Mouse (Mus musculus) T-helper 17 cell (primary cell): ENCODE measurements around the gene Rnf152.

Experiments used
- in situ Hi-C, 2 experiments: fragments of 300-600 bp; cut with MboI, MseI; formaldehyde crosslinking; loops; 1 replicate in 1 of 2; 2 replicates in 1 of 2; pipeline ENCODE4 v1.15.1; 2025; ENCODE audit warnings: high pct_unique_total_duplicates in 2 of 2

The Rnf152 gene

DNA sequence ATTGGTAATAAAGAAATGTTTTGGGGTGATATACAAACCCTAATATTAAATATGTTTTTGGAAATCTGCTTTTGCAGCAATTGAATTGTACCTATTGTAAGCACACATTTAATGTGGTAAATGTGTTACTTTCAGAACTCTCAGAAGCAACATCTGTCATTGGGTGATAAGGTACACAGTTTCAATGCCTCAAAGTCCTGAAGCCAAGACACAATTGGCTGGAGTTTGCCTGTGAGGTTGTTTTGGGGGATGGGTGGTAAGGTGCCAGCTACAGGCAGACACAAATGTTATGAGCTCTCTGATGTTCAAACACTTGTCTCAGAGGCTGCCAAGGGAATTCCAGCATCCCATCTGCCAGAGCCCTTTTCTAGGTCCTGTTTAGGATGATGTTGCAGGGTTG lies 116.3 kb downstream of the Rnf152 start:
- in situ Hi-C loops: no loop called here
